Mouse (Mus musculus): ENCODE data around the gene Ccdc93.

- TF ChIP-seq CTCF (IDR thresholded peaks at IDR 0.05) = no peak
- TF ChIP-seq POLR2A (IDR thresholded peaks at IDR 0.05; ENCODE audit: insufficient read depth, low read depth, low read length) = no peak
- TF ChIP-seq EP300 (IDR thresholded peaks at IDR 0.05; ENCODE audit: insufficient read depth, low read depth, low read length) = no peak
These were observed 16.4 kb downstream of the Ccdc93 start for GRCm38 (mm10) chr1:121447216-121447615.
